Mouse (Mus musculus): ENCODE results near the gene Mybpc1.

DNA sequence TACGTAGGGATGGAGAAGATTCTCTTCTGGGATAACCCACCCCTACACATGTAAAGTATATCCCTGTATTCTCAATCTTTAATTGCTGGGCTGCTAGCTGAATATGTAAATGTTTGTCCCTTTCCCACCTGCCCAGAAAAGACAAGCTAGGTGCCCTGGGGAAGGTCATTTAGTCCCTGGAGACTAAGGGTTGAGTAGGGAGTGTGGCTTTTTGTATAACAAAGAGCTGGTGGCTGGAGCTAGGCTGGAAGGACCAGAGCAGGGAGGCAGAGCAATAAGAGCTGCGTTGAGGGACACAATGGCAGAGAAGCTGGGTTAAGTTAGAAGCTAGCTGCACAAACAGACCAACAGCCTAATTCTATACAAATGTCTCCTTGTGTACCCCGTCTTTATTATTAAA lies 21.2 kb upstream of the Mybpc1 start:
- TF ChIP-seq CTCF (IDR thresholded peaks at IDR 0.05; ENCODE audit: control insufficient read depth, insufficient read depth, insufficient read length) (no peak), USF1 (IDR thresholded peaks at IDR 0.05; ENCODE audit: low read depth) (no peak), MAX (IDR thresholded peaks at IDR 0.05) (no peak), MYOG (IDR thresholded peaks at IDR 0.05; ENCODE audit: control insufficient read depth, extremely low read depth, insufficient read length) (no peak), CEBPB (IDR thresholded peaks at IDR 0.05; ENCODE audit: low read depth) (no peak)

Data from C2C12 (cell line).